ENCODE assay signal across 1 mouse cellular context in genomic region chr13:100349510-100350173, GRCm38 (mm10). TPM values are rescaled to one million over a fixed set of nuclear protein-coding genes. Genes with fewer than 3 reads are reported as not detected.
"Had no signal": no experiment of that assay in that cellular context is flagged by ENCODE, and none has a peak within 500 bp of the region (broad histone marks: within the 10 kb centered on the region; RNA-seq: fewer than 3 reads in every experiment).

No protein-coding gene starts in this region.

RNA-seq across cellular contexts. Expression of gene Naip6, which starts 32.2 kb away (rescaled TPM):
- polyA plus RNA-seq: hindbrain, embryonic 11.5 days had no signal
